Mouse (Mus musculus) spleen, adult 2 months (tissue): ENCODE data around the gene Siah1a. TPM values are rescaled to one million over a fixed set of nuclear protein-coding genes. Genes with fewer than 3 reads are reported as not detected.

ENCODE experiments used
- DNase-seq, 2 experiments: peaks; one replicate each; pipeline versions ENCODE4 v3.0.0 to v3.0.0-alpha.2; 2012 to 2021; ENCODE audit warnings: low spot score in 2 of 2, low read depth in 1 of 2
- H3K27ac ChIP-seq: fragments of 200-500 bp; 2 replicates; pipeline ENCODE4 v1.5.1; 2012; ENCODE audit warnings: low read length, inconsistent platforms; ENCODE audit not compliant: insufficient read depth
- H3K27me3 ChIP-seq: fragments of 200-500 bp; 2 replicates; pipeline ENCODE4 v1.6.1; 2012; ENCODE audit warnings: mild to moderate bottlenecking, moderate library complexity, low read length, inconsistent platforms; ENCODE audit not compliant: control insufficient read depth, insufficient read depth
- H3K36me3 ChIP-seq: fragments of 200-500 bp; 2 replicates; pipeline ENCODE4 v1.6.1; 2012; ENCODE audit warnings: mild to moderate bottlenecking, low read length, inconsistent platforms; ENCODE audit not compliant: control insufficient read depth, insufficient read depth
- H3K4me1 ChIP-seq: fragments of 200-500 bp; 2 replicates; pipeline ENCODE4 v1.6.1; 2011; ENCODE audit warnings: inconsistent platforms; ENCODE audit not compliant: control insufficient read depth, insufficient read depth, insufficient read length
- H3K4me3 ChIP-seq: fragments of 200-500 bp; 2 replicates; pipeline ENCODE4 v1.5.1; 2011; ENCODE audit warnings: mild to moderate bottlenecking, inconsistent platforms; ENCODE audit not compliant: insufficient read depth, insufficient read length; ENCODE audit errors: extremely low read depth
- CTCF ChIP-seq: fragments of 200-500 bp; IDR thresholded peaks from 2 replicates; pipeline ENCODE4 v1.5.1; 2011; ENCODE audit warnings: mild to moderate bottlenecking, inconsistent platforms; ENCODE audit not compliant: insufficient read depth, insufficient read length, insufficient replicate concordance; ENCODE audit errors: extremely low read depth
- POLR2A ChIP-seq: fragments of 200-500 bp; IDR thresholded peaks from 2 replicates; pipeline ENCODE4 v1.6.1; 2011; ENCODE audit warnings: low read depth, low read length, inconsistent platforms
- WGBS: fragments of 180-500 bp; shearing (Covaris S2); methylation state at CpG from one replicate; pipeline ENCODE4 v1.1.7; 2018; 5-methylcytosine and 5-hydroxymethylcytosine counted together
- polyA plus RNA-seq: library from polyadenylated mRNA; depleted of rRNA; stranded (reverse); fragments of >200 nt; gene quantifications from 2 replicates; pipeline ENCODE4 v1.2.3, GENCODE M21; 2012; rRNA removed

Gene Siah1a
- polyA plus RNA-seq, 1 experiment, result 13.3 TPM

- Histone ChIP-seq H3K36me3 (peaks cover 3% of the 10 kb centered on the region), H3K27me3 (no peaks in the 10 kb centered on the region), H3K4me1 (no peaks in the 10 kb centered on the region), H3K4me3 (no peak overlapping the region), H3K27ac (peak overlapping the region; percentile 37; the same call in 1 of the 2 replicates)
- 38% methylated on average over 3 of the region's 3 CpGs for WGBS
- no peak for TF ChIP-seq POLR2A
- TF ChIP-seq CTCF, result no peak
- peak; percentile 17 to 29 for DNase-seq
These were observed 59.1 kb downstream of the Siah1a start for GRCm38 (mm10) chr8:86686629-86687028.

Other genes starting within 250 kb of the Siah1a start
- 0.08 TPM in 1 of 2 replicates, not detected in the other for gene Abcc12, start 165.2 kb downstream of the Siah1a start, polyA plus RNA-seq
- gene Lonp2, start 121.9 kb downstream of the Siah1a start, polyA plus RNA-seq, result 32.6 and 48.9 TPM in 2 replicates
- gene Gm10638, start 235 bp downstream of the Siah1a start, polyA plus RNA-seq, result 1.3 and 2.0 TPM in 2 replicates
- gene N4bp1, start 139.3 kb upstream of the Siah1a start, polyA plus RNA-seq, result 10.7 and 11.0 TPM in 2 replicates